Mouse (Mus musculus): Measurements from ENCODE around the gene Vmn1r1. TPM values are rescaled to one million over a fixed set of nuclear protein-coding genes. Genes with fewer than 3 reads are reported as not detected.

Vmn1r1 gene
- polyA plus RNA-seq, 1 experiment from 2014 or later = not detected

GRCm38 (mm10) chr1:182115651-182116408, 48.5 kb downstream of the Vmn1r1 start:
- Histone ChIP-seq H3K4me2 (ENCODE audit: low read depth, low read length) (no peak overlapping the region), H3K9ac (ENCODE audit: low read depth, low read length) (no peak overlapping the region), H3K27me3 (ENCODE audit: control insufficient read depth, insufficient read depth, low read depth, low read length) (no peaks in the 10 kb centered on the region), H3K36me3 (ENCODE audit: control insufficient read depth, insufficient read depth) (no peaks in the 10 kb centered on the region), H3K27ac (ENCODE audit: low read length) (no peak overlapping the region), H3K9me3 (replicated peaks; ENCODE audit: control insufficient read depth, low read length) (no peaks in the 10 kb centered on the region), H3K4me3 (ENCODE audit: low read depth, low read length) (no peak overlapping the region), H3K4me1 (ENCODE audit: control insufficient read depth, low read depth, low read length) (no peaks in the 10 kb centered on the region)
- ATAC-seq (ENCODE audit: low read depth) = no peak
- WGBS (ENCODE audit: insufficient replicate concordance) = 35% methylated on average over 7 of the region's 7 CpGs

DNA sequence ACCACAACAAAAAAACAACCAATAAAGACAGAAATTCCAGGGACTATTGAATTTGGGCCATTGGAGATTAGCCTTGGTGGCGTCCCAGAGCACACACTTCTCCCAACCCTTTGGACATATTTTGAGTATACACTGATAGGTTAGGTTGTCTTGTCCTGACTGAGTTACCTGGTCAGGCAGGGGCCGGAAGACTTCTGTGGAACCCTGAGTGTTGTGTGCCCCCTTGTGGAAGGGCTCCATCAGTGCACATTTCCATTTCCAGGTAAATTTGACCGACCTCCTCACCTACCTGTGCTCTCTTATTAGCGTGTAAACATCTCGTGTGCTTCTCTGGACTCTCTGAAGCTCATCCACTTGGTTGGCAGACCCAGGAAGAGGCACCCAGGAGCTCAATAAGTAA, 49.1 kb downstream of the Vmn1r1 start:
- Histone ChIP-seq H3K4me2 (ENCODE audit: low read depth, low read length) (no peak overlapping the region), H3K9ac (ENCODE audit: low read depth, low read length) (no peak overlapping the region), H3K27me3 (ENCODE audit: control insufficient read depth, insufficient read depth, low read depth, low read length) (no peaks in the 10 kb centered on the region), H3K27ac (ENCODE audit: low read length) (no peak overlapping the region), H3K36me3 (ENCODE audit: control insufficient read depth, insufficient read depth) (no peaks in the 10 kb centered on the region), H3K9me3 (replicated peaks; ENCODE audit: control insufficient read depth, low read length) (no peaks in the 10 kb centered on the region), H3K4me3 (ENCODE audit: low read depth, low read length) (no peak overlapping the region), H3K4me1 (ENCODE audit: control insufficient read depth, low read depth, low read length) (no peaks in the 10 kb centered on the region)
- WGBS (ENCODE audit: insufficient replicate concordance) = 13% methylated on average over 5 of the region's 5 CpGs
- no peak for ATAC-seq (ENCODE audit: low read depth)

DNA sequence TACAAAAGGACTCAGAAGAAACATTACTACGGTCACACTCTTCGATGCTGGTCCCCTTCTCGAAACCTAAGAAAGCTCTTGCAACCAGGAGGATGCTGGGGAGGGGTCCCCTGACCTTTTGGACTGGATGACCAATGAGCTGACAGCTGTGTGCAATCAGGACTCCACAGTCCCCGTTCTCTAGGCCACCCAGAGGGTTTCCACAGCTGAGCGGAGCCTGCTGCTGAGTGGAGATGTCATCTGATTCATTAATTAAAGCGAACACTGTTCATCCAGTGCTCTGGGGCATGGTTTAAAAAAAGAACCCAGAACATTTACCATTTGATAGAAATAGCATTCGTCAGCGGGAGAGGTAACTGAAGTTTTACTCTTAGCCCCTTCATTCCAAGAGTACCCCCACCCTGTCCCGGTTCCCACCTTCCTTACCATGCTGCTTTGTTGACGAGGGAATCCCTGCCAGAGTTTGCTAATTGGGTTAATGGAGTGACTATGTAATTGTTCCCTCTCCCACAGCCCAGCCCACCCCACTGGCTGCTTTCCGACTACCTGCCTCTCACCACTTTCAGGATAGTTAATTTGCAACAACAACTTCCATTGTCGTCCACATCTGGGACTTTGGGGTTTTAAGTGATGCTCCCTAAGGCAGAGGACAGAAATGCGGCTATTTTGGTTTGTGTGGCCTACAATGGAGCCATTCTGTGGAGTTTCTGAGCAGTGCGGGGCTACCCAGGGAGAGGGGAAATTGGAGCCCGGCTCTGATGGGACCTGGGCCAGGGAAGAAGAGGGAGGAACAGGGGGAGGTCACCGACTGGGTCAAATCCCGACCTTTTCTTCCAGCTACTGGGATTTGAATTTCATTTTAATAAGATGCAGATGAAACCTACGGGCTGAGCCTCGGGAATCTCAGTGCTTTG, 50.4 kb downstream of the Vmn1r1 start:
- no peak for ATAC-seq (ENCODE audit: low read depth)
- no peak overlapping the region for H3K9ac ChIP-seq (ENCODE audit: low read depth, low read length)
- WGBS (ENCODE audit: insufficient replicate concordance) = 59% methylated on average over 19 of the region's 19 CpGs

GRCm38 (mm10) chr1:182113131-182113530, 51.2 kb downstream of the Vmn1r1 start:
- H3K4me3 ChIP-seq (ENCODE audit: low read depth, low read length) = no peak overlapping the region
- H3K4me2 ChIP-seq (ENCODE audit: low read depth, low read length) = no peak overlapping the region
- no peak overlapping the region for H3K27ac ChIP-seq (ENCODE audit: low read length)
- 80% methylated on average over 11 of the region's 11 CpGs for WGBS (ENCODE audit: insufficient replicate concordance)
- no peaks in the 10 kb centered on the region for H3K4me1 ChIP-seq (ENCODE audit: control insufficient read depth, low read depth, low read length)
- no peak overlapping the region for H3K9ac ChIP-seq (ENCODE audit: low read depth, low read length)
- no peaks in the 10 kb centered on the region for H3K36me3 ChIP-seq (ENCODE audit: control insufficient read depth, insufficient read depth)
- no peaks in the 10 kb centered on the region for H3K27me3 ChIP-seq (ENCODE audit: control insufficient read depth, insufficient read depth, low read depth, low read length)
- no peaks in the 10 kb centered on the region for H3K9me3 ChIP-seq (replicated peaks; ENCODE audit: control insufficient read depth, low read length)
- no peak for ATAC-seq (ENCODE audit: low read depth)

More for the DNA sequence above, 50.4 kb downstream of the Vmn1r1 start:
- H3K4me3 ChIP-seq (ENCODE audit: low read depth, low read length) = no peak overlapping the region
- no peak overlapping the region for H3K27ac ChIP-seq (ENCODE audit: low read length)
- H3K4me2 ChIP-seq (ENCODE audit: low read depth, low read length) = no peak overlapping the region
- H3K4me1 ChIP-seq (ENCODE audit: control insufficient read depth, low read depth, low read length) = no peaks in the 10 kb centered on the region
- H3K27me3 ChIP-seq (ENCODE audit: control insufficient read depth, insufficient read depth, low read depth, low read length) = no peaks in the 10 kb centered on the region
- H3K36me3 ChIP-seq (ENCODE audit: control insufficient read depth, insufficient read depth) = no peaks in the 10 kb centered on the region
- H3K9me3 ChIP-seq (replicated peaks; ENCODE audit: control insufficient read depth, low read length) = no peaks in the 10 kb centered on the region

- H3K4me3 ChIP-seq (ENCODE audit: low read depth, low read length) = no peak overlapping the region
- no peaks in the 10 kb centered on the region for H3K36me3 ChIP-seq (ENCODE audit: control insufficient read depth, insufficient read depth)
- H3K27ac ChIP-seq (ENCODE audit: low read length) = no peak overlapping the region
- no peaks in the 10 kb centered on the region for H3K27me3 ChIP-seq (ENCODE audit: control insufficient read depth, insufficient read depth, low read depth, low read length)
- no peaks in the 10 kb centered on the region for H3K9me3 ChIP-seq (replicated peaks; ENCODE audit: control insufficient read depth, low read length)
- WGBS (ENCODE audit: insufficient replicate concordance) = 75% methylated on average over 15 of the region's 15 CpGs
- H3K4me2 ChIP-seq (ENCODE audit: low read depth, low read length) = no peak overlapping the region
- H3K9ac ChIP-seq (ENCODE audit: low read depth, low read length) = no peak overlapping the region
- ATAC-seq (ENCODE audit: low read depth) = no peak
- H3K4me1 ChIP-seq (ENCODE audit: control insufficient read depth, low read depth, low read length) = no peaks in the 10 kb centered on the region
Observed at GRCm38 (mm10) chr1:182112385-182112784, 51.9 kb downstream of the Vmn1r1 start.

- no peak overlapping the region for H3K27ac ChIP-seq (ENCODE audit: low read length)
- ATAC-seq (ENCODE audit: low read depth) = no peak
- 47% methylated on average over 14 of the region's 14 CpGs for WGBS (ENCODE audit: insufficient replicate concordance)
- H3K36me3 ChIP-seq (ENCODE audit: control insufficient read depth, insufficient read depth) = no peaks in the 10 kb centered on the region
- H3K9ac ChIP-seq (ENCODE audit: low read depth, low read length) = no peak overlapping the region
- H3K9me3 ChIP-seq (replicated peaks; ENCODE audit: control insufficient read depth, low read length) = no peaks in the 10 kb centered on the region
- no peaks in the 10 kb centered on the region for H3K4me1 ChIP-seq (ENCODE audit: control insufficient read depth, low read depth, low read length)
- H3K27me3 ChIP-seq (ENCODE audit: control insufficient read depth, insufficient read depth, low read depth, low read length) = no peaks in the 10 kb centered on the region
- no peak overlapping the region for H3K4me3 ChIP-seq (ENCODE audit: low read depth, low read length)
- H3K4me2 ChIP-seq (ENCODE audit: low read depth, low read length) = no peak overlapping the region
Observed at GRCm38 (mm10) chr1:182111386-182112317, 52.6 kb downstream of the Vmn1r1 start.

GRCm38 (mm10) chr1:182110708-182111385, 53.4 kb downstream of the Vmn1r1 start:
- H3K9ac ChIP-seq (ENCODE audit: low read depth, low read length) = no peak overlapping the region
- 64% methylated on average over 15 of the region's 15 CpGs for WGBS (ENCODE audit: insufficient replicate concordance)
- H3K4me1 ChIP-seq (ENCODE audit: control insufficient read depth, low read depth, low read length) = no peaks in the 10 kb centered on the region
- no peaks in the 10 kb centered on the region for H3K9me3 ChIP-seq (replicated peaks; ENCODE audit: control insufficient read depth, low read length)
- H3K27me3 ChIP-seq (ENCODE audit: control insufficient read depth, insufficient read depth, low read depth, low read length) = no peaks in the 10 kb centered on the region
- no peak overlapping the region for H3K4me3 ChIP-seq (ENCODE audit: low read depth, low read length)
- H3K27ac ChIP-seq (ENCODE audit: low read length) = no peak overlapping the region
- no peak for ATAC-seq (ENCODE audit: low read depth)
- H3K36me3 ChIP-seq (ENCODE audit: control insufficient read depth, insufficient read depth) = no peaks in the 10 kb centered on the region
- H3K4me2 ChIP-seq (ENCODE audit: low read depth, low read length) = no peak overlapping the region

DNA sequence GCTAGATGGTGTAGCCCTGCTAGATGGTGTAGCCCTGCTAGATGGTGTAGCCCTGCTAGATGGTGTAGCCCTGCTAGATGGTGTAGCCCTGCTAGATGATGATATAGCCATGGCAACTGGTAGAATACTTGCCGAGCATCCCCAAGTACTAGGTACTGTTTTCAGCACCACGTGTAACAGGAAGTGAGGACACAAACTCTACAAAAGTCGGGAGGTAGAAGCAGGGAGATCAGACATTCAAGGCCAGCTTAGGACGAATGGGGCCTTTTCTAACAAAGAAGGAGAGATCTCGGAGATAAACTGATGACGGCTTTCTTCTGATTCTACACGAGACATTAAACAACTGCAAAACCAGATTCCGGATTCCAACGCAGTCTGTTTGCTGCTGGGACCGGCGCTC, 54.1 kb downstream of the Vmn1r1 start:
- Histone ChIP-seq H3K9me3 (replicated peaks; ENCODE audit: control insufficient read depth, low read length) (no peaks in the 10 kb centered on the region), H3K4me3 (ENCODE audit: low read depth, low read length) (no peak overlapping the region), H3K27me3 (ENCODE audit: control insufficient read depth, insufficient read depth, low read depth, low read length) (no peaks in the 10 kb centered on the region), H3K4me2 (ENCODE audit: low read depth, low read length) (no peak overlapping the region), H3K27ac (ENCODE audit: low read length) (no peak overlapping the region), H3K9ac (ENCODE audit: low read depth, low read length) (no peak overlapping the region), H3K4me1 (ENCODE audit: control insufficient read depth, low read depth, low read length) (no peaks in the 10 kb centered on the region), H3K36me3 (ENCODE audit: control insufficient read depth, insufficient read depth) (no peaks in the 10 kb centered on the region)
- WGBS (ENCODE audit: insufficient replicate concordance) = 67% methylated on average over 11 of the region's 11 CpGs
- ATAC-seq (ENCODE audit: low read depth) = no peak
